Mouse (Mus musculus): ENCODE measurements around the gene Fbln2. TPM values are rescaled to one million over a fixed set of nuclear protein-coding genes. Genes with fewer than 3 reads are reported as not detected.
A peak's percentile ranks its signal among the peaks of the same experiment; 100 is the strongest.

Gene Fbln2
- polyA plus RNA-seq, 1 experiment from 2014 or later: 27.4 TPM

GRCm38 (mm10) chr6:91285814-91286545 lies 73.7 kb downstream of the Fbln2 start:
- Histone ChIP-seq H3K9ac (peak overlapping the region; percentile 74), H3K9me3 (no peaks in the 10 kb centered on the region), H3K4me2 (peak overlapping the region; percentile 66), H3K4me3 (peak overlapping the region; percentile 32), H3K27me3 (peaks cover 42% of the 10 kb centered on the region), H3K36me3 (no peaks in the 10 kb centered on the region), H3K27ac (no peak overlapping the region), H3K4me1 (replicated peaks) (peaks cover 36% of the 10 kb centered on the region)
- ATAC-seq (ENCODE audit: low FRiP score): peak; percentile 11
- WGBS: 27% methylated on average over 30 of the region's 30 CpGs

- H3K4me3 ChIP-seq: no peak overlapping the region
- WGBS: 3% methylated on average over 15 of the region's 15 CpGs
Observed at GRCm38 (mm10) chr6:91286624-91287023, 74.4 kb downstream of the Fbln2 start.

GRCm38 (mm10) chr6:91287148-91287547 lies 74.9 kb downstream of the Fbln2 start:
- no peak overlapping the region for H3K4me2 ChIP-seq
- no peaks in the 10 kb centered on the region for H3K9me3 ChIP-seq
- peaks cover 36% of the 10 kb centered on the region for H3K4me1 ChIP-seq (replicated peaks)
- no peak for ATAC-seq (ENCODE audit: low FRiP score)
- no peak overlapping the region for H3K9ac ChIP-seq
- H3K36me3 ChIP-seq: no peaks in the 10 kb centered on the region
- peaks cover 37% of the 10 kb centered on the region for H3K27me3 ChIP-seq
- H3K4me3 ChIP-seq: no peak overlapping the region
- 56% methylated on average over 4 of the region's 4 CpGs for WGBS
- H3K27ac ChIP-seq: no peak overlapping the region

More at GRCm38 (mm10) chr6:91286624-91287023, 74.4 kb downstream of the Fbln2 start:
- peaks cover 42% of the 10 kb centered on the region for H3K27me3 ChIP-seq
- peak overlapping the region; percentile 0; the same call in 1 of the 2 replicates for H3K4me2 ChIP-seq
- peak overlapping the region; percentile 74; the same call in 1 of the 2 replicates for H3K9ac ChIP-seq
- H3K36me3 ChIP-seq: no peaks in the 10 kb centered on the region
- peak; percentile 16; the same call in 1 of the 2 replicates for ATAC-seq (ENCODE audit: low FRiP score)
- peaks cover 36% of the 10 kb centered on the region for H3K4me1 ChIP-seq (replicated peaks)
- H3K27ac ChIP-seq: no peak overlapping the region
- no peaks in the 10 kb centered on the region for H3K9me3 ChIP-seq

- H3K36me3 ChIP-seq: no peaks in the 10 kb centered on the region
- no peak for ATAC-seq (ENCODE audit: low FRiP score)
- H3K27ac ChIP-seq: no peak overlapping the region
- 77% methylated on average over 6 of the region's 6 CpGs for WGBS
- no peak overlapping the region for H3K4me2 ChIP-seq
- H3K9me3 ChIP-seq: no peaks in the 10 kb centered on the region
- no peak overlapping the region for H3K9ac ChIP-seq
- peaks cover 36% of the 10 kb centered on the region for H3K4me1 ChIP-seq (replicated peaks)
- peaks cover 32% of the 10 kb centered on the region for H3K27me3 ChIP-seq
- H3K4me3 ChIP-seq: no peak overlapping the region
Observed at GRCm38 (mm10) chr6:91287636-91288035, 75.4 kb downstream of the Fbln2 start.

- Histone ChIP-seq H3K4me1 (replicated peaks) (peaks cover 36% of the 10 kb centered on the region), H3K27ac (no peak overlapping the region), H3K4me3 (no peak overlapping the region), H3K9me3 (no peaks in the 10 kb centered on the region), H3K9ac (no peak overlapping the region), H3K4me2 (no peak overlapping the region), H3K27me3 (peaks cover 28% of the 10 kb centered on the region), H3K36me3 (no peaks in the 10 kb centered on the region)
- ATAC-seq (ENCODE audit: low FRiP score): no peak
- WGBS: 75% methylated on average over 3 of the region's 3 CpGs
Observed at GRCm38 (mm10) chr6:91288251-91288785, 76.1 kb downstream of the Fbln2 start.

- no peak overlapping the region for H3K27ac ChIP-seq
- no peak overlapping the region for H3K4me2 ChIP-seq
- no peak overlapping the region for H3K4me3 ChIP-seq
- H3K9ac ChIP-seq: no peak overlapping the region
- no peaks in the 10 kb centered on the region for H3K9me3 ChIP-seq
- 78% methylated on average over 1 of the region's 1 CpGs for WGBS
- peaks cover 36% of the 10 kb centered on the region for H3K4me1 ChIP-seq (replicated peaks)
- H3K27me3 ChIP-seq: peaks cover 24% of the 10 kb centered on the region
- H3K36me3 ChIP-seq: no peaks in the 10 kb centered on the region
- ATAC-seq (ENCODE audit: low FRiP score): no peak
Observed at GRCm38 (mm10) chr6:91288961-91289360, 76.7 kb downstream of the Fbln2 start.

GRCm38 (mm10) chr6:91290937-91291336 lies 78.7 kb downstream of the Fbln2 start:
- Histone ChIP-seq H3K4me2 (no peak overlapping the region), H3K27me3 (peaks cover 23% of the 10 kb centered on the region), H3K9ac (no peak overlapping the region), H3K4me3 (no peak overlapping the region), H3K4me1 (replicated peaks) (peaks cover 16% of the 10 kb centered on the region), H3K36me3 (no peaks in the 10 kb centered on the region), H3K27ac (no peak overlapping the region), H3K9me3 (no peaks in the 10 kb centered on the region)
- no peak for ATAC-seq (ENCODE audit: low FRiP score)
- WGBS: 73% methylated on average over 10 of the region's 10 CpGs

GRCm38 (mm10) chr6:91295431-91295830 lies 83.2 kb downstream of the Fbln2 start:
- Histone ChIP-seq H3K27me3 (0 out of 2 replicates have a peak, but pooled peaks cover 3% of the 10 kb centered on the region), H3K9ac (no peak overlapping the region), H3K9me3 (no peaks in the 10 kb centered on the region), H3K36me3 (no peaks in the 10 kb centered on the region), H3K4me1 (replicated peaks) (peaks cover 13% of the 10 kb centered on the region), H3K4me3 (no peak overlapping the region), H3K27ac (no peak overlapping the region), H3K4me2 (no peak overlapping the region)
- ATAC-seq (ENCODE audit: low FRiP score): no peak
- WGBS: 78% methylated on average over 4 of the region's 4 CpGs

- WGBS: 29% methylated on average over 6 of the region's 6 CpGs
- no peak overlapping the region for H3K4me2 ChIP-seq
- H3K36me3 ChIP-seq: no peaks in the 10 kb centered on the region
- 0 out of 2 replicates have a peak, but pooled peaks cover 3% of the 10 kb centered on the region for H3K27me3 ChIP-seq
- H3K9ac ChIP-seq: no peak overlapping the region
- H3K4me1 ChIP-seq (replicated peaks): peaks cover 38% of the 10 kb centered on the region
- H3K4me3 ChIP-seq: no peak overlapping the region
- ATAC-seq (ENCODE audit: low FRiP score): no peak
- no peaks in the 10 kb centered on the region for H3K9me3 ChIP-seq
- 0 out of 2 replicates have a peak overlapping the region, but pooled peaks have one; percentile 14 for H3K27ac ChIP-seq
Observed at GRCm38 (mm10) chr6:91298828-91299227, 86.6 kb downstream of the Fbln2 start.

- 56% methylated on average over 3 of the region's 3 CpGs for WGBS
- ATAC-seq (ENCODE audit: low FRiP score): no peak
- peak overlapping the region; percentile 95 for H3K27ac ChIP-seq
- no peak overlapping the region for H3K9ac ChIP-seq
- no peak overlapping the region for H3K4me2 ChIP-seq
- H3K27me3 ChIP-seq: no peaks in the 10 kb centered on the region
- H3K4me3 ChIP-seq: no peak overlapping the region
- no peaks in the 10 kb centered on the region for H3K9me3 ChIP-seq
- H3K36me3 ChIP-seq: no peaks in the 10 kb centered on the region
- peaks cover 38% of the 10 kb centered on the region for H3K4me1 ChIP-seq (replicated peaks)
Observed at GRCm38 (mm10) chr6:91300079-91300478, 87.8 kb downstream of the Fbln2 start.

- Histone ChIP-seq H3K27me3 (no peaks in the 10 kb centered on the region), H3K36me3 (no peaks in the 10 kb centered on the region), H3K4me3 (no peak overlapping the region), H3K9ac (no peak overlapping the region), H3K9me3 (no peaks in the 10 kb centered on the region), H3K27ac (peak overlapping the region; percentile 95), H3K4me1 (replicated peaks) (peaks cover 38% of the 10 kb centered on the region), H3K4me2 (no peak overlapping the region)
- WGBS: 15% methylated on average over 1 of the region's 1 CpGs
- peak; percentile 93 for ATAC-seq (ENCODE audit: low FRiP score)
Observed at GRCm38 (mm10) chr6:91301839-91302238, 89.6 kb downstream of the Fbln2 start.

- Histone ChIP-seq H3K4me2 (no peak overlapping the region), H3K4me1 (replicated peaks) (peaks cover 38% of the 10 kb centered on the region), H3K9ac (no peak overlapping the region), H3K9me3 (no peaks in the 10 kb centered on the region), H3K27ac (peak overlapping the region; percentile 95), H3K36me3 (no peaks in the 10 kb centered on the region), H3K4me3 (no peak overlapping the region), H3K27me3 (no peaks in the 10 kb centered on the region)
- peak; percentile 47 for ATAC-seq (ENCODE audit: low FRiP score)
- 42% methylated on average over 3 of the region's 3 CpGs for WGBS
Observed at GRCm38 (mm10) chr6:91302337-91302736, 90.1 kb downstream of the Fbln2 start.

- H3K27ac ChIP-seq: no peak overlapping the region
- H3K36me3 ChIP-seq: no peaks in the 10 kb centered on the region
- 74% methylated on average over 4 of the region's 4 CpGs for WGBS
- H3K4me3 ChIP-seq: no peak overlapping the region
- ATAC-seq (ENCODE audit: low FRiP score): no peak
- peaks cover 37% of the 10 kb centered on the region for H3K4me1 ChIP-seq (replicated peaks)
- H3K9me3 ChIP-seq: no peaks in the 10 kb centered on the region
- H3K9ac ChIP-seq: no peak overlapping the region
- no peaks in the 10 kb centered on the region for H3K27me3 ChIP-seq
- no peak overlapping the region for H3K4me2 ChIP-seq
Observed at GRCm38 (mm10) chr6:91304172-91304571, 91.9 kb downstream of the Fbln2 start.
